Mouse (Mus musculus) liver, embryonic 14.5 days (tissue): Measurements from ENCODE around the gene Zfp148. TPM values are rescaled to one million over a fixed set of nuclear protein-coding genes. Genes with fewer than 3 reads are reported as not detected.

Experiments
- ATAC-seq: fragments of 200-750 bp; cut with Nextera tagmentation; 2 replicates; pipeline ENCODE4 v1.8.0; 2017; ENCODE audit warnings: moderate number of reproducible peaks, mild to moderate bottlenecking, moderate library complexity; ENCODE audit not compliant: insufficient read depth
- DNase-seq, 3 experiments: peaks; one replicate each; pipeline ENCODE4 v3.0.0-alpha.2; 2012 to 2013; ENCODE audit warnings: low read depth in 3 of 3, low spot score in 3 of 3
- H3K27ac ChIP-seq: fragments of 300-500 bp; sonication (generic); 2 replicates; pipeline ENCODE4 v1.5.1; 2014; ENCODE audit warnings: moderate library complexity, mild to moderate bottlenecking, control low read depth, inconsistent platforms
- H3K27me3 ChIP-seq: fragments of 300-500 bp; sonication (generic); 2 replicates; pipeline ENCODE4 v1.6.1; 2014; ENCODE audit warnings: mild to moderate bottlenecking, low read length, moderate library complexity; ENCODE audit not compliant: control insufficient read depth, insufficient read depth
- H3K36me3 ChIP-seq: fragments of 300-500 bp; sonication (generic); replicated peaks from 2 replicates; pipeline ENCODE4 v1.6.1; 2014; ENCODE audit warnings: low read depth; ENCODE audit not compliant: control insufficient read depth, insufficient read depth
- H3K4me1 ChIP-seq, 2 experiments: fragments of 200-500 bp in 1 of 2; fragments of 300-500 bp in 1 of 2; sonication (generic) in 1 of 2; replicated peaks; 2 replicates each; pipeline ENCODE4 v1.6.1; 2012 to 2014; ENCODE audit warnings: antibody characterized with exemption in 1 of 2, inconsistent platforms in 1 of 2, low read length in 1 of 2; ENCODE audit not compliant: control insufficient read depth in 2 of 2, insufficient read depth in 2 of 2
- H3K4me2 ChIP-seq: fragments of 300-500 bp; sonication (generic); 2 replicates; pipeline ENCODE4 v1.6.1; 2014; ENCODE audit warnings: low read depth, mild to moderate bottlenecking, control low read depth, moderate library complexity
- H3K4me3 ChIP-seq, 2 experiments: fragments of 200-500 bp in 1 of 2; fragments of 300-500 bp in 1 of 2; sonication (generic) in 1 of 2; 2 replicates each; pipeline ENCODE4 v1.5.1; 2012 to 2014; ENCODE audit warnings: low read depth in 2 of 2, low read length in 2 of 2, mild to moderate bottlenecking in 2 of 2, control low read depth in 1 of 2, inconsistent platforms in 1 of 2, moderate library complexity in 1 of 2; ENCODE audit not compliant: insufficient read depth in 1 of 2
- H3K9ac ChIP-seq: fragments of 300-500 bp; sonication (generic); replicated peaks from 2 replicates; pipeline ENCODE4 v1.6.1; 2014; ENCODE audit warnings: mild to moderate bottlenecking, control low read depth, moderate library complexity
- H3K9me3 ChIP-seq: fragments of 300-500 bp; sonication (generic); 2 replicates; pipeline ENCODE4 v1.6.1; 2016; ENCODE audit warnings: low read length, mixed read lengths; ENCODE audit not compliant: control insufficient read depth
- CTCF ChIP-seq: IDR thresholded peaks from 2 replicates; pipeline ENCODE4 v1.5.1; 2016; ENCODE audit warnings: antibody characterized with exemption, low read depth, control low read depth
- EP300 ChIP-seq: IDR thresholded peaks from 2 replicates; pipeline ENCODE4 v1.6.1; 2016; ENCODE audit warnings: antibody characterized with exemption, low read depth
- WGBS: fragments of 180-500 bp; shearing (Covaris S2); extraction: QIAGEN DNeasy Blood & Tissue Kit; methylation state at CpG from one replicate; pipeline ENCODE4 v1.1.7; 2014; ENCODE audit not compliant: insufficient replicate concordance; 5-methylcytosine and 5-hydroxymethylcytosine counted together
- polyA plus RNA-seq, 2 experiments: library from polyadenylated mRNA; depleted of rRNA in 1 of 2; stranded (reverse) in 1 of 2; unstranded in 1 of 2; fragments of >200 nt; fragmentation: Nextera tagmentation in 1 of 2; extraction: Ambion mirVana in 1 of 2; gene quantifications; 2 replicates each; pipeline versions ENCODE4 v1.2.1 to v1.2.3; 2012 to 2014

Zfp148 gene
- polyA plus RNA-seq, 2 experiments = 3.8 to 10.6 TPM

DNA sequence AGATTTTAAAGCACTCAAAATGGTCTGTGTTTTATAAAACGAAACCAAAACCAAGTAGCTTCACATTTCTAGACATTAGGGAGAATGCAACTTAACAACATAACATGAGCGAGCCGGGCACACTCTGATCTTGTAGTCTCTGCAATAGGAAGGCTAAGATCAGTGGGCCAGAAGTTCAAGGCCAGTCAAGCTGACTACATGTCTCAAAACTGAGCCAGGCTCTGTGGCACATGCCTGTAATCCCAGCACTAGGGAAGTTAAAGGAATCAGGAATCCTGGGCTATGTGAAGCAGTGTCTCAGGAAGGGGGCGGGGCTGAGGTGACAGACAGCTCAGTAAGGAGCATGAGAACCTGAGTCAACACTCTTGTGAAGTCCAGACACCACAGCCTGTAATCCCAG is 35.8 kb upstream of the Zfp148 start:
- ATAC-seq = no peak
- H3K4me1 ChIP-seq = peaks cover 0 to 13% of the 10 kb centered on the region in 2 experiments; a peak in 2 of 4 replicates
- WGBS = 52% methylated on average over 4 of the region's 4 CpGs
- no peak for TF ChIP-seq CTCF
- no peak for TF ChIP-seq EP300
- H3K9me3 ChIP-seq = no peaks in the 10 kb centered on the region
- no peak overlapping the region for H3K9ac ChIP-seq
- no peaks in the 10 kb centered on the region for H3K27me3 ChIP-seq
- no peak for DNase-seq
- H3K4me2 ChIP-seq = no peak overlapping the region
- H3K27ac ChIP-seq = no peak overlapping the region
- no peak overlapping the region for H3K4me3 ChIP-seq
- H3K36me3 ChIP-seq = no peaks in the 10 kb centered on the region

- Histone ChIP-seq H3K4me3 (no peak overlapping the region), H3K9me3 (no peaks in the 10 kb centered on the region), H3K4me2 (no peak overlapping the region), H3K27me3 (no peaks in the 10 kb centered on the region), H3K4me1 (peaks cover 0 to 10% of the 10 kb centered on the region in 2 experiments; a peak in 2 of 4 replicates), H3K36me3 (no peaks in the 10 kb centered on the region), H3K27ac (no peak overlapping the region), H3K9ac (no peak overlapping the region)
- no peak for TF ChIP-seq EP300
- TF ChIP-seq CTCF = no peak
- DNase-seq (no peak), ATAC-seq (no peak)
- WGBS = 45% methylated on average over 3 of the region's 3 CpGs
Observed at GRCm38 (mm10) chr16:33346376-33346775, 34.3 kb upstream of the Zfp148 start.

DNA sequence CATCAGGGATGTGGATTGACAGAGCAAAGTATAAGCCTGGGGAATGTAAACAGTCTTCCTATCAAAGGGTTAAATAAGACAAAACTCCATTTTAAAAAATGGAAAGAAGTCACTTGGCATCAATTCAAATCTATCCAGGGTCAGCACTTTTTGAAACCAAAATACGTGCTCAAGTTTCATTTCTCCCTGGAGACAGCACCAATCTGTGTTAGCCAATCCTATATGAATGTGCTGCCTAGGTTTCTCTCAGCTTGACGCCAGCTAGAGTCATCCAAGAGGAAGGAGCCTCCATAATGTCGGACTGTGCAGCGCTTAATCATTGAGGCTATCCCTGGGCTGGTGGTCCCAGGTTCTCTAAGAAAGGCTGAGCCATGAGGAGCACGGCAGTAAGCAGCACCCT is 33.5 kb upstream of the Zfp148 start:
- H3K4me3 ChIP-seq = no peak overlapping the region
- H3K9me3 ChIP-seq = no peaks in the 10 kb centered on the region
- no peaks in the 10 kb centered on the region for H3K27me3 ChIP-seq
- no peak overlapping the region for H3K27ac ChIP-seq
- ATAC-seq = no peak
- H3K4me1 ChIP-seq = peaks cover 0 to 10% of the 10 kb centered on the region in 2 experiments; a peak in 2 of 4 replicates
- H3K4me2 ChIP-seq = no peak overlapping the region
- 63% methylated on average over 5 of the region's 5 CpGs for WGBS
- DNase-seq = no peak
- no peaks in the 10 kb centered on the region for H3K36me3 ChIP-seq
- no peak overlapping the region for H3K9ac ChIP-seq
- TF ChIP-seq EP300 (no peak), CTCF (no peak)

GRCm38 (mm10) chr16:33357805-33358204 is 22.8 kb upstream of the Zfp148 start:
- ATAC-seq = no peak
- H3K27me3 ChIP-seq = no peaks in the 10 kb centered on the region
- 51% methylated on average over 6 of the region's 6 CpGs for WGBS
- no peak for DNase-seq
- H3K4me2 ChIP-seq = no peak overlapping the region
- no peak overlapping the region for H3K27ac ChIP-seq
- H3K9me3 ChIP-seq = no peaks in the 10 kb centered on the region
- H3K4me1 ChIP-seq = no peaks in the 10 kb centered on the region
- no peak overlapping the region for H3K4me3 ChIP-seq
- TF ChIP-seq EP300 = no peak
- TF ChIP-seq CTCF = no peak
- no peaks in the 10 kb centered on the region for H3K36me3 ChIP-seq
- no peak overlapping the region for H3K9ac ChIP-seq

GRCm38 (mm10) chr16:33365772-33366171 is 14.9 kb upstream of the Zfp148 start:
- no peak overlapping the region for H3K4me3 ChIP-seq
- no peak for TF ChIP-seq EP300
- no peak for TF ChIP-seq CTCF
- no peak overlapping the region for H3K27ac ChIP-seq
- no peak for ATAC-seq
- H3K4me2 ChIP-seq = no peak overlapping the region
- no peak overlapping the region for H3K9ac ChIP-seq
- no peaks in the 10 kb centered on the region for H3K27me3 ChIP-seq
- no peak for DNase-seq
- 0 out of 4 replicates have a peak, but pooled peaks cover 0 to 2% of the 10 kb centered on the region in 2 experiments for H3K4me1 ChIP-seq
- no peaks in the 10 kb centered on the region for H3K36me3 ChIP-seq
- 64% methylated on average over 6 of the region's 6 CpGs for WGBS
- no peaks in the 10 kb centered on the region for H3K9me3 ChIP-seq
